Mouse (Mus musculus) cerebellum, adult 18-20 months (tissue): ENCODE measurements around the gene Ddr2.
"Not testable (repeated sequence)": the region's sequence is repeated elsewhere in the genome, so short reads cannot be mapped to it uniquely, and the experiment has no call there.

ENCODE experiments used
- DNase-seq, 2 experiments: peaks; one replicate each; pipeline ENCODE4 v3.0.0; 2021

The Ddr2 gene

DNA sequence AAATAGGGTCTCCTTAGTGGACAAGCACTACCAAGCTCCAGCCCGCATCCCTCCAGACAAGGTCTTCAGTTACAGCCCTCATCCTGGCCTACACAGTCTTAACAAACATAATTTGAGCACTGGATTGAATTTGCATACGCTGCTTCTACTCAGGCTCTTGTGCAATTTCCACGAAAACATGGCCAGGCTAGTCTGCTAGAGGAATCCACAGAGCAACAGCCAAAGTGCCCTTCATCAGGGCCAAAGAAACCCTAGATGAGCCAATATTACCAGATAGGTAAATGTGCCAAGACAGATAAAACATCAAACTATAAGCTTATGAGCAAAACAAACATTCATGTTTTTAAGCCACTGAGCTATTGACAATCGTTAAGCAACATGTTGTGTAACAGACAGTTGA is 75.6 kb downstream of the Ddr2 start:
- DNase-seq = no peak

DNA sequence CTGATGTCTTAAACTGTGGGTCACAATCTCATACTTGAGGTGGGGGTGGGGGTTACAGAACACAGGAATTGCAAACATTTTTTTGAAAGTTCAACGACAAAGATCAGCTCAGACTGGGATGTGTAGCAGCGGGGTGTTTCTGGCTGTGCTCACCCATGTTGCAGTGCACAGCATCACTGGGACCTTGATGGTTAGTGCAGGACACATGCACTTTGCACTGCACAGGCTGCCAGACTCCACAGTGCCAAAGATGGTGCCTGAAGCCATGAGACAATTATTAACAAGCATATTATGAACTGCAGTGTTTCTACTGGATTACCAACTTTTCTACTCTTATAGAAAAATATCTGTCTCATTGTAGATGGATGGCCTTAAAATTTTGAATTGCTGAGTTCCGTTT is 78.9 kb downstream of the Ddr2 start:
- DNase-seq = no peak

- DNase-seq = no peak
Observed at GRCm38 (mm10) chr1:170014784-170015183, 95.8 kb downstream of the Ddr2 start.

GRCm38 (mm10) chr1:170010716-170011505 is 99.7 kb downstream of the Ddr2 start:
- peak in 1 of 2 experiments; percentile 24 for DNase-seq

DNA sequence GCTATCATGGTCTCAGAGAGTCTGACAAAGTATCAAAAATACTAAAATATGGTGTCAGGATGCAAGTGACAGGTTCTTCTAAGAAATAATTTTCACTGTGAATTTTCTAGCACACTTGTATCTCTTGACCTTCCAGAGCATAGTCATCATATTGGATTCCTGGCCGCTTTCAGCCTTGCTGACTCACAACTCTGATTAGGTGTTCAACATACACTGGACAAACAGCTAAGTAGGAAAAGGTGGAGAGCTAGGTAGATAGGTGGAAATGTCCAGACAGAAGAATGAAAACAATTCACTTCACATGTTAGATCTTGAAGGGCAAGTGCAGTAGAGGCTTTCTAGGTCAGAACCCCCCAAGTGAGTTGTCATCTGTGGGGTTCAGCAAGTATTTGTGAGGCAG is 101.3 kb downstream of the Ddr2 start:
- DNase-seq = no peak

DNA sequence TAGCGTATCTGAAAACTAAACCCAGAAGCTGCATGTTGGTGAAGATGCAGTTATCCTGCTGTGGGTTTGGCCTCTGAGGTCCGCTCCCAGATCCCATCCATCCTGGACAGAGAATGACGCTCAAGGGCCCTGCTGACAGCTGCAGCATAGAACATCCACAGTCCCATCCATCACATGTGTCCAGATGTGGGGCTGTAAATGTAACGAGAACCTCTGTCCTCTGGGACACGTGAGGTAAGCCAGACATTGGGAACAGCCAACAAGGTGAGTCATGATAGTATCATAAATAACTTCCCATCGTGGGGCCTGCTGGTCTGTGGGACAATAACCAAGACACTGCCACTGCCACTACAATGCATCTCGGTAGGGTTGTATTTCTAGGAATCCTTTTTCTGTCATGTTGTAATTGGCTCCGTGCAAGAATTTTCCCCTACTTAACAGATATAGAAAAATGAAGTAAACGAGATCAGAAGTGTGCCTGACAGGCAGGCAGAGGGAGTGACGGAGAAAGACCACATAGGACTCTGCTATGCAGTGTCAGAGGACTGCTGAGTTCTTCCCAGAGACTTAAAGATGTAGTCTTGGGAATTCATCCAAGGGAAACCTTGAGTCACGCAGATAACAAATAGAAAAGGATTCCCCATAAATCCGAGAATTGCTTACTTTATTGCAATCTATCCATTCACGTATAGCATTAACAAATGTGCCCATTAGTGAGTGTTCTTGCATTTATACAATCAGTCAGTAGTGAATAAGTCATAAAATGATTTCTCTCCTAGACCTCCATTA is 101.9 kb downstream of the Ddr2 start:
- no peak for DNase-seq

GRCm38 (mm10) chr1:170006516-170006915 is 104.0 kb downstream of the Ddr2 start:
- DNase-seq = no peak

GRCm38 (mm10) chr1:170005297-170005696 is 105.3 kb downstream of the Ddr2 start:
- DNase-seq = no peak

- not testable (repeated sequence) for DNase-seq
Observed at GRCm38 (mm10) chr1:169993901-169994300, 116.7 kb downstream of the Ddr2 start.

DNA sequence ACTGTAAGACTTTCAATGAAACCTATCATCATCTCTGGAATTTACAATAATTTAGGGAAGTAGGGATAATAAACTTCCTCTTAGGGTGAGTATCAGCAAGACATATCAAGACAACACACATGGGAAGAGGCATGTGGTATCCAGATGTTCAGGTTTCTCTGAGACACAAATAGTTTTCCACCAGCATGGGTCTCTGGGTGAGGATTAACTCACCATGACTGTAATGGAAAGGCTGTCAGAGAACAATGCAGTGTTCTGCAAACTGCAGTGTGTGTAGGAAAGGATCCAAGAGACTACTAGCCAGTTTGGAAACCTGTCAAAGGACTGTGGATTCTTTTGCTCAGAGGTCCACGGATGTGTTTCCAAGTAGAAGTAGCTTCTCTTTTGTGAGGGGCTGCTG is 124.4 kb downstream of the Ddr2 start:
- no peak for DNase-seq

GRCm38 (mm10) chr1:169977621-169978020 is 132.9 kb downstream of the Ddr2 start:
- DNase-seq = no peak

- DNase-seq = no peak
Observed at GRCm38 (mm10) chr1:169971998-169972397, 138.6 kb downstream of the Ddr2 start.

GRCm38 (mm10) chr1:169970936-169971335 is 139.6 kb downstream of the Ddr2 start:
- DNase-seq = no peak

DNA sequence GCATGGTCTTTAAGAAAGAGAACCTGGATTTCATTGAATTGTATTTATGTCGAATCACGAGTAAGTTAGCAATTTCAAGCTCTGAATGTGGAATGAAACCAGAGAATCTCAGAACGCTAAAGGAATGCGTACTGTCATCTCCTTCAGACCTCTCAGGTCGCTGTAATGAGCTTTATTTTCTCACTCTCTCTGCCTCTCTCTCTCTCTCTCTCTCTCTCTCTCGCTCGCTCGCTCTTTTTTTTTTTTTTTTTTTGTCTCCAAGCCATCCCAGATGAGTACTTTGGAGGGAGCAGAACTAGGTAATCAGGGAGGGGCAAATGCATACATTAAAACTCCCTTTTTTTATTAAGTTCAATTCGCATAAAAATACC is 141.1 kb downstream of the Ddr2 start:
- no peak for DNase-seq

GRCm38 (mm10) chr1:169968792-169969515 is 141.6 kb downstream of the Ddr2 start, which contains the start of gene Hsd17b7:
TSS of gene Hsd17b7 (minus strand) at chr1:169969241.
- DNase-seq = peak; percentile 96 to 100

DNA sequence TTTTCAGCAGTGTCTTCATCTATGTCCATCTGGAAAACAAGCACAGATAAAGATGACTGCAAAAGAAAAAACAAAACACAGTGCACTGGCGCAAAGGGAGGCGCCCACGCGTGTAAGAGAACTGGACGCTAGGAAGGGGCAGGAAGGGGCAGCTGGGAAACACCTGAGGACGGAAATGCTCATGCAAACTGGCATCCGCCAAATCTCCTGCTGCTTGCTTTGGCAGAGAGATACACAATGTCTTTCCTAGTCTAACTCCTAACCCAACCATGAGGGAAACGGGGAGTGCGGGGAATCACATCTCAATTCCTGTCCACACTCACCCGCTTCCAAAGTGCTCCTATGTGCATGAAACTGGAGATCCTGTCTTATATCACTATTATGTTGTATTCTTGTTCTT is 157.5 kb downstream of the Ddr2 start:
- no peak for DNase-seq

DNA sequence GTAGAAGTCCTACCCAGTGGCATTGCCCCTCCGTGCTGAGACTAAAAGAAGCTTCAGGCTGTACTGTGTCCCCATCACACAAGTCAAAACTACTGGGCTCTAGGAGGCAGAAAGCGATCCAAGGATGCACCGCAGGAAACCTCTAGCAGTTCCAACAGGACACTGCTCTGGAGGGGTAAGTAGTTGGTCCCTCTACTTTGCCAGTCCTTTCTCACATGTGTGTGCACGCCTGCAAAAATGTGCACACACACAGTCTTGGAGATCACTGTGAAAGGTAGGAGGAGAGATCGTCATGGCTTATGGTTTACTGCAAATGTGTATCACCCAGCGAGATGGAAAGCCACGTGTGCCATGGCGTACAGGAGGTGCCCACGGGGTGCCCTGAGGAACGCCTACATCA is 157.9 kb downstream of the Ddr2 start:
- no peak for DNase-seq

GRCm38 (mm10) chr1:169951561-169951960 is 159.0 kb downstream of the Ddr2 start:
- no peak for DNase-seq

DNA sequence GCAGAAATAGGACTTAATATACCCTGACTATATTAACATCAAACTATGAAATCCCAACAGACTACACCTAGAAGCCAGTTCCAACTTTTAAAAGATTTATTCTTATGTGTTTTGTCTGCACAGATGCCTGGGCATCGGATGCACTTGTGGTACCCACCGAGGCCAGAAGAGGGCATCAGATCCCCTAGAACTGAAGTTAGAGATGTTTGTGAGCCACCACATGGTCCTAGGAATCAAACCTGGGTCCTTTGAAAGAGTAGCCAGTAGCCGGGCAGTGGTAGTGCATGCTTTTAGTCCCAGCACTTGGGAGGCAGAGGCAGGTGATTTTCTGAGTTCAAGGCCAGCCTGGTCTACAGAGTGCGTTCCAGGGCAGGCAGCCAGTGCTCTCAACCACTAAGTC is 159.9 kb downstream of the Ddr2 start:
- no peak for DNase-seq

GRCm38 (mm10) chr1:169949981-169950380 is 160.6 kb downstream of the Ddr2 start:
- no peak for DNase-seq

- DNase-seq = no peak
Observed at GRCm38 (mm10) chr1:169948866-169949265, 161.7 kb downstream of the Ddr2 start.

DNA sequence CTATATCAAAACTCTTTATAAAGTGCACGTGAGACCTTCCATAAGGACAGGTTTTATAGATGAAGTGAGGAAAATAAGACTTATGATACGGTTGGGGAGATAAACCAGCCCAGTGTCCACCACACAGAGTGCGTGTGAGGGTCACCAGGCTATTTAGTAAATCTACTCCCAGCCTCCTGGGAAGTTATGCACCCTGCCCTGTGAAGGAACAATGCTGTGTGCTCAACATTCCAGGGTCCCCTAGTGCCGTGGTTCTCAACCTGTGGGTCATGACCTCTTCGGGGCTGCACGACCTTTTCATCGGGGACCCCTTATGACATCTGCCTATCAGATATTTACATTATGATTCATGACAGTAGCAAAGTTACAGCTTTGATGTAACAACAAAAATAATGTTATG is 162.3 kb downstream of the Ddr2 start:
- no peak for DNase-seq

GRCm38 (mm10) chr1:169947654-169948053 is 162.9 kb downstream of the Ddr2 start:
- no peak for DNase-seq

DNA sequence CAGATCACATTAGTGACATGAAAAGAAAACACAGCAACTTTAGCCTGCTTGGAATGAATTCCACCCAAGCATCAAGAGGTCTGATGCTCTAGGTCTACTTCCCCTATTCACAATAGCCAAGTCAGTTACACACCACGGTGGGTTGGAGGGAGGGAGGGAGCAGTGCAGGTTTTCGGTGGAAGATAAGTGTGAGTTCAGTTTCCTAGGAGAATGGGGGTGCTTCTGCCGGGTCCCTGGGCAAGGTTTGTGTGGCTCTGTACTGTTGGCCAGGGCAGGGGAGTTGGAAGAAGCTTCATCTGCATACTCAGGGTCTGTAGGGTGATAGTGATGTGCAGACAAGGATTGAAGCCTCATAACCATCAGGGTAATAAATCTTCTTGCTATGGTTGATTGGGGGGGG is 164.6 kb downstream of the Ddr2 start:
- DNase-seq = no peak
